Mouse (Mus musculus): ENCODE data around the gene Gvin1.
"Not testable (repeated sequence)": the region's sequence is repeated elsewhere in the genome, so short reads cannot be mapped to it uniquely, and the experiment has no call there.

Gvin1 gene

GRCm38 (mm10) chr7:106215177-106215576, at the start of gene Gvin1:
TSS of gene Gvin1 (minus strand) at chr7:106215326.
- DNase-seq (ENCODE audit: extremely low spot score, low spot score), result not testable (repeated sequence)

- DNase-seq (ENCODE audit: extremely low spot score, low spot score), result no peak
These were observed 36.9 kb upstream of the Gvin1 start for GRCm38 (mm10) chr7:106251844-106252517.

- no peak for DNase-seq (ENCODE audit: extremely low spot score, low spot score)
These were observed 33.8 kb upstream of the Gvin1 start for GRCm38 (mm10) chr7:106248922-106249321.

- no peak for DNase-seq (ENCODE audit: extremely low spot score, low spot score)
These were observed 33.1 kb upstream of the Gvin1 start for GRCm38 (mm10) chr7:106248245-106248644.

GRCm38 (mm10) chr7:106245601-106246000, 30.5 kb upstream of the Gvin1 start:
- DNase-seq (ENCODE audit: extremely low spot score, low spot score), result no peak

GRCm38 (mm10) chr7:106240484-106241275, 25.6 kb upstream of the Gvin1 start:
- DNase-seq (ENCODE audit: extremely low spot score, low spot score), result not testable (repeated sequence)

GRCm38 (mm10) chr7:106237192-106237465, 22.0 kb upstream of the Gvin1 start:
- no peak for DNase-seq (ENCODE audit: extremely low spot score, low spot score)

GRCm38 (mm10) chr7:106236327-106237191, 21.4 kb upstream of the Gvin1 start:
- no peak for DNase-seq (ENCODE audit: extremely low spot score, low spot score)

- DNase-seq (ENCODE audit: extremely low spot score, low spot score), result no peak
These were observed 20.5 kb upstream of the Gvin1 start for GRCm38 (mm10) chr7:106235596-106235995.

- not testable (repeated sequence) for DNase-seq (ENCODE audit: extremely low spot score, low spot score)
These were observed 784 bp upstream of the Gvin1 start for GRCm38 (mm10) chr7:106215910-106216309.

GRCm38 (mm10) chr7:106213770-106214169, 1.4 kb downstream of the Gvin1 start:
- DNase-seq (ENCODE audit: extremely low spot score, low spot score), result not testable (repeated sequence)

- not testable (repeated sequence) for DNase-seq (ENCODE audit: extremely low spot score, low spot score)
These were observed 8.5 kb downstream of the Gvin1 start for GRCm38 (mm10) chr7:106206630-106207029.

GRCm38 (mm10) chr7:106177065-106177464, 38.1 kb downstream of the Gvin1 start:
- not testable (repeated sequence) for DNase-seq (ENCODE audit: extremely low spot score, low spot score)

- DNase-seq (ENCODE audit: extremely low spot score, low spot score), result not testable (repeated sequence)
These were observed 69.9 kb downstream of the Gvin1 start for GRCm38 (mm10) chr7:106145013-106145754.

GRCm38 (mm10) chr7:106141128-106141895, 73.8 kb downstream of the Gvin1 start:
- not testable (repeated sequence) for DNase-seq (ENCODE audit: extremely low spot score, low spot score)

- not testable (repeated sequence) for DNase-seq (ENCODE audit: extremely low spot score, low spot score)
These were observed 97.8 kb downstream of the Gvin1 start for GRCm38 (mm10) chr7:106117090-106117948.
